Mouse (Mus musculus): ENCODE data around the gene C130032M10Rik.

Gene C130032M10Rik

DNA sequence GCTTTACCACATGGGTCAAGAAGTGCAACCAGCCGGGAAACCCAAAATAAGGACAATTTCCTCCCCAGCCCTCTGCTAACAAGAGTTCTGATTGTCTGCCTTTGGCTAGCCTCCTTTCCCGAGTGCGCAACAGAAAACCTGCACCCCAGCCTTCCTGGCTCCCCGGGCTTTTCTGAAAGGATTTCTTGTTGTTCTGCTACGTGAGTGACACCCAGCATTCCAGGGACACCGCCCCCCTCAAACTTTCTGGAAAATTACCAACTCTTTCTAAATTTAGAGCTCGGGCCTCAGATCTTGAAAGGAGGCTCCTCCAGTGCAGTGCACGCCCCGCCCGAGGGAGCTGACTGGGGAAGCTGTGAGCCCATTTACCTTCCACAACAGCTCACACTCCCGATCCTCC is at the start of gene C130032M10Rik:
Gene C130032M10Rik, plus strand, starts transcription at position 334 of the 400 bp plus-strand sequence.
- no peak for DNase-seq (ENCODE audit: low spot score in 2 of 2)

DNA sequence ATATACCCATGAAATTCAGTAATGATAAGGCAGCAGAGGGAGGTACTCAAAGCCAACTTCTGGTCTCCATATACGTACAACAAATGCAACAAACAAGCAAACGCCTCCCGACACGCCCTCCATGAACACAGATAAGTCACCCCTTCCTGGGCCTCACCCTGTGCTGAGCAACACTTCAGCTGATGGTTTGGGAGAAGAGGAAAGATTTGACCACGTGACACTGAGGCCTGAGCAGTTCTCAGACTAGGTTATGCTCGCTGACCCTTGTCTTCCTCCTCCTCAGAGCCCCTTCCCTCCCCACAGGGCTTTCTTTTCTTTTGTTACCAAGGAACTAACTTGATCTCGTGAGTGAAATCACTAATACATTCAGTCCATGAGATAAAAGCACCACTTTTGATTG is 48.6 kb upstream of the C130032M10Rik start:
- no peak for DNase-seq (ENCODE audit: low spot score in 2 of 2)

DNA sequence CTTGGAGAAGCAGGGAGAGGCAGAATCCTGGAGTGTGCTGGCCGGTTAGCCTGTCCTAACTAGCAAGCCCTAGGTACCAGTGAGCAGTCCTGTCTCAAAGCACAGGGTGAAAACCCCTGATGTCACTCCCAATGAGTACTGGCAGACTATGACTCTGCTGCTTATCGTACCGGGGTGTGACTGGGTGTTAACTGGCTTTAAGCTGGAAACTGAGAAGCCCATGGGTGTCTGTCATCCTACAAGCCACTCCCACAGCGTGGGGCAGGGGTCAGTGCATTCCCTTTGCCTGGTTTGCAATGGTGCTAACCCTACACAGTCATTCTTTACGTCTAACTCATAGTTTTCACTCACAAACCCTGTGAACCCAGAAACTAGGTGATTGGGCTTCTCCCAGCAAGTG is 47.3 kb upstream of the C130032M10Rik start:
- DNase-seq (ENCODE audit: low spot score in 2 of 2) = no peak

DNA sequence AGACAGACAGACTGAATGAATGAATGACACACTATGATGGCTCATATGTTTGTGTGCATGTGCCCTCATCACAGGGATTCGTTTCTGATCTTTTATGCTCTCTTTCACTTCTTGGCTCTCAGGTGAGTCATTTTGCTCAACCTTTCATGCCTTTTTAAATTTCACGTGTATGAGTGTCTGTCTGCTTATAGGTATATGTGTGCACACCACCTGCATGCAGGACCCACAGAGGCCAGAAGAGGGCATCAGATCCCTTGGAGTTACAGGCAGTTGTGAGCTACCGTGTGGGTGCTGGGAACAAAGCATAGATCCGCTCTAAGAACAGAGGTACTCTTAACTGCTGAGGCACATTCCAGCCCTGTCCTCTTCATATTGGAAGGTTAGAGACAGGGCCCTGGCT is 46.8 kb upstream of the C130032M10Rik start:
- no peak for DNase-seq (ENCODE audit: low spot score in 2 of 2)

DNA sequence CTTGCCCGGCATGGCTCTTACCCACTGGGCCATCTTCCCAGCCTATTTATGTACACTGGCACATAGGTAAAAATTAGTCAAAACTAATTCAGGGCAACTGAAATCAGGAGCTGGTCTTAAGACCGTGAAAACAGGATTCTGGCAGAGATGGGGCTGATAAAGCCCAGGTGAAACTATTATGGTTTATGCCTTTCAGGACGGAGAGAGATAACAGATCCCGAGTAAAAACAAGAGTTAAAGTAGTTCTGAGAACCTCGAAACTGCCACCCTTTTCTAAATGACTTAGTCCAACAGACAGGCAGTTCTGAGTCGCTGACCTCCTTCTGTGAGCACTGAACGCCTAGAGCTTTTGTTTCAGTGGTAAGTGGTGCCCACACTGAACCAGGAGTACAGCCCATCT is 43.6 kb upstream of the C130032M10Rik start:
- DNase-seq (ENCODE audit: low spot score in 2 of 2) = no peak

DNA sequence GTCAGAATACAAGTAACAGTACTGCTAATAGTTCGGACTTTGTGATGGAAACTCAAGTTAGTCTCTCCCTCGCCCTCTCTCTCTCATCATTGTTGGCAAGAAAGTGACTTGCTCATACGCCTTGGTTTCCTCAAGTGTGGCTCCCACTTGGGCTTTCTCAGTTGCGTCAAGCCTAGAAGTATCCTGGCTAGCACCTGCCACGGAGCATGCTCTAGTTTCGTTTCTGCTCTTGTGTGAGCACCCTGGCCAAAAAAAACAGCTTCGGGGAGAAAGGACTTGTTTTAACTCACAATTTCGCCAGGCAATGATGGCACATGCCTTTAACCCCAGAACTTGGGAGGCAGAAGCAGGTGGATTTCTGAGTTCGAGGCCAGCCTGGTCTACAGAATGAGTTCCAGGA is 38.5 kb upstream of the C130032M10Rik start:
- no peak for DNase-seq (ENCODE audit: low spot score in 2 of 2)

DNA sequence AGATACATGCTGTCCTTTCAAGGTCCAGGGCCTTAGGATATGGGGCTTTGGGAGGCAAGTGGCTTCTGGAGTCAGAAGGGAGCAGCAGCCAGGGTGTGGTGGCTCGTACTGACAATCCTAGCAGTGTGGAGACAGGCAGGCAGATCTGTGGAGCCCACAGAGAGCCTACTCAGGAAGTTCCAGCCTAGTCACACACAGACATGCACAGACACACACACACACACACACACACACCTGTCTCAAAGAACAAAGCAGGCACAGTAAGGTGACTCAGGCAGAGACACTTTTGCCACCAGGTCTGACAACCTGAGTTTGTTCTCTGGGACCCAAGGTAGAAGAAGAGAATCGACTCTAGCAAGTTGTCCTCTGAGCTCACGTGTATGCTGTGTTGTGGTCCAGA is 34.6 kb upstream of the C130032M10Rik start:
- DNase-seq (ENCODE audit: low spot score in 2 of 2) = no peak

DNA sequence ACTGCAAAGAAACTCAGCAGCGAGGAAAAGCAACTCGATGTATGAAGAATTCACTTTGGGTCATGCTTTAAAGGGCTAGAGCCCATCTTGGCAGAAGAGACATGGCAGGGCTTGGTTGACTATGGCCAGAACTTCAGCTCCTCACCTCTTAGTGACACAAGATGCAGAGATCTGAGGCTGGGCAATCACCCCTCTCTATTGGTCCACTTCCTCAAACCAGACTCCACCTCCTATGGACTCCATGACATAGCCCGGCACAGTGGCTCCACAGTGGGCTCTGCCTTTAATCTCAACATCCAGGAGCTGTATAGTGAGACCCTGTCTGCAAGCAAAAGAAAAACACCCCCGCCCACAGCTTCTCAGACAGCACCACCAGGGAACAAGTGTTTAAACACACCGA is 30.7 kb upstream of the C130032M10Rik start:
- DNase-seq (ENCODE audit: low spot score in 2 of 2) = no peak

DNA sequence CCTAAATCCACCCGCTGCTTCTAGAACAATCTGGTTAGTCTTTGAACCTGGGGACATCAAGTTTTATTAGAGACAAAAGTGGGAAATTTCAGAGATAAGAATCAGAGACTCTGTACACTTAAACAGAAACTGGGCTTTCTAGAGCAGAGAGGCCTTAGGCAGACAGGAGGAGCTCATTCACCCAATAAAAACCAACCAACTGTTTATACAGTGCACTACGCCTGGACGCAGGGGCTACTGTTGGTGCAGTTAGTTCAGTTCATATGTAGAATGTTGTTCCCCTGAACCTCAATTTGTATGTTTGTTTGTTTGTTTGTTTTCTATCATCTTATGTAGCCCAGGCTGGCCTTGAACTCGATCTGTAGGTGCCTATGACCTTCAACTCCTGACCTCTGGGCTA is 28.7 kb upstream of the C130032M10Rik start:
- DNase-seq (ENCODE audit: low spot score in 2 of 2) = no peak

DNA sequence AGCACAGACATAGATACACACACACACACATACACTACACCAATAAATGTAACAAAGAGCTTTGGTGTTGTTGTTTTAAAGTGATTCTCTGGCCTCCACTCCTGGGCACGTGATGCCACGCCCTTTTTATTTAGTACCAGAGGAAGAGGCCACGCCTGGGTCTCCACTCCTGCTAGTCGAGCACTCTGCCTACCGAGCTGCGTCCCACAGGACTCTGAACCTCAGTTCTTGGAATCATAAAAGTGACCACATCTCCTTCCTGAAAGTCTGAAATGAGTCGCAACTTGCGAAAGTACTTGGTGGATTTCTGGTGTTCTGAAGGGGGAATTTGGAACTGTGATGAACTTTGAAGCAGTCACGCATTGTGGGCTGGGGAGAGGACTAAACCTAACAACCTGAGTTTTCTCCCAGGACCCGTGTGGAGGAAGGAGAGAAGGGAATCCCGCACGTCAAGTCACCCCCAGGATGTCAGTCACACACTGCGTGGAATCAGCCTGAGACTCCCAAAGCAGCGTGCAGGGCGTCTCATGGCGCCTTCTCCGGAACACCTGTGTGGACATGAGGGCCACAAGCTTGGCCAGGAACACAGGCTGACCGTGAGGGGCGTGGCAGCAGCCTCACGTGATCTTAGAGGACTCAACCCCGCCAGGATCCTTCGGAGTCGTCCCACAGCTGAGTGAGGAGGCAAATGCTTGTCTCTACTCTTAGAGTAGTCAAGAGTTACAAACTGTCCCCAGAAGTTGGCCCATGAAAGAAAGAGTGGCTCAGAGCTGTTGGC is 27.8 kb upstream of the C130032M10Rik start:
- DNase-seq (ENCODE audit: low spot score in 2 of 2) = no peak

DNA sequence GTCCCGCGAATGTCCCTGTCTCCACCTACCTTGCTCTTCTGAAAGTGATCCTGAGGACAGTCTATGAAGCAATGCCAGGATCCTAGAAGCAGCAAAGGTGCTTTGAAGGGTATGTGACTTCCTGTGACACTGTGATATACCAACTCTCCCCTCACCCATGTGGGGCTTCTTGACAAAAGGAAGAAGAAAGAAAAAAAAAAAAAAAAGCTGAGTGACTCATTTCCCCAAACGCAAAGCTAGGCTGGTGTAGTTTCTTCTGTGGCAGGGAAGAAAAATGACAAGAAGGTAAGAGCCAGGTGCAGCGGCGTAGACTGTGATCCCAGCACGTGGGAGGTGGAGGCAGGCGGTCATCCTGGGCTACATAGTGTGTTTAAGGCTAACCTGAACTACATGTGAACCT is 19.0 kb upstream of the C130032M10Rik start:
- DNase-seq (ENCODE audit: low spot score in 2 of 2) = no peak

DNA sequence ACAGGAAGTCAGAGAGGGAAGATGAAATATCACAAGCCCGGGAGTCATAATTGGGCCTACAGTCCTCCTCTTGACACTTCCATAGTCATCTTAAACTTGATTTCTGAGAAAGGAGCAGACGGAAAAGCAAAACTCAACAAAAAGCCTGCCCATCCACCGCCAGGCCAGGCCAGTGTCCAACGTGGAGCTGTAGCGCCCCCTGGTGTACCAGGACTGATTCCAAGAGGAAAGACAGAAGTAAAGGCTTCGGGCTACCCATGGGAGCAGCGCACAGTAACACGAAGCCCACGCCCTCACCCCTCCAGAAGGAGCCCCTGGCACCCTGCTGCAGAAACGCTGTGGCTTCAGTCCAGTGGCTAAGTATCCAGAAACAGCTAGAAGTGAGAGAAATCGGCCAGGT is 17.3 kb upstream of the C130032M10Rik start:
- peak; percentile 80 to 81 for DNase-seq (ENCODE audit: low spot score in 2 of 2)

DNA sequence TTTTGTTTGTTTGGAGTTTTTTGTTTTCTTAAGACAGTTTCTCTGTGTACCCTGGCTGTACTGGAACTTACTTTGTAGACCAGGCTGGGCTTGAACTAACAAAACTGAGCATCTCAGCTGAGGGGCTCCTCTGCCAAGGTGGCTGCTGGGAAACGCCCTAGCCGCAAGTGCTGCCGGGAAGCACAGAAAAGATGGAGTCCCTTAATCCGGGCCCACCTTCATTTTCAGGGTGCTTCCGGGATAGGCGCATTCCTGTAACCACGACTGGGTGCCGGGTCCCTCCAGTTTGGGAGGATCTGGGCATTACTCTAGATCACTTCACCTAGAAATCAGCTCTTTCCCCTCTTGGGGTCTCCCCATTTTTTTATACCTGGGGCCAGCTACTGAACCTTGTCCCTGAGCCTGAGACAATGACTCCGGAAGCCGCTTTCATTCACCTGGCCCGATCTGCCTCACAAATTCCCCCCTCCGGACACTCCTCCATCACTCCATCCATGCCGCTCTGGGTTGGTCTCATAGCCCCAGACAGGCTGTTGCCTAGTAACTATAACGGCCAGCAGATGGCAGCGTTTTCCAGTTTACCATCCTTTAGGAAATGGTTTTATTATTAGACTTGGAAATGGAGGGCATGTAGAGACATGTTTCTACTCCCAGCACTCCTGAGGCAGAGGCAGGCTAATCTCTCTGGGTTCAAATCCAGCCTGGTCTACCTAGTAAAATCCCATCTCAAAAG is 15.5 kb upstream of the C130032M10Rik start:
- DNase-seq (ENCODE audit: low spot score in 2 of 2) = peak; percentile 28 to 53

DNA sequence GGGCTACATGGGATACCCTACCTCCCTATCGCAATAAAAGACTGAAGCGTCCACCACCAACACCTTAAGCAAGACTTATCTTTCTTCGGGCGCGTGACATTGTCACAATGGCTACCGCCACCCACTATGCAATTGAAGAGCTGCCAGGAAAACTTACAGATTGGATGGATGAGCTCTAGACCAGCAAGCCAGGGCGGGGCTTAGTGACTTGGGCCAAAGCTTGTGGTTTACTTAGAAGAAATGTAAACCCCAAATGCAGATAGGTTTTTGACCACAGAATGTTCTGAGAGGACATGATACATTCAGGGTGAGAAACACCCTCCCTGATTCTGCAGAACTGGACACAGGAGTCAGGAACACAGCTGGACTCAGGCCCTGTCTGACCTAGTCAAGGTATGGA is 14.4 kb upstream of the C130032M10Rik start:
- no peak for DNase-seq (ENCODE audit: low spot score in 2 of 2)

DNA sequence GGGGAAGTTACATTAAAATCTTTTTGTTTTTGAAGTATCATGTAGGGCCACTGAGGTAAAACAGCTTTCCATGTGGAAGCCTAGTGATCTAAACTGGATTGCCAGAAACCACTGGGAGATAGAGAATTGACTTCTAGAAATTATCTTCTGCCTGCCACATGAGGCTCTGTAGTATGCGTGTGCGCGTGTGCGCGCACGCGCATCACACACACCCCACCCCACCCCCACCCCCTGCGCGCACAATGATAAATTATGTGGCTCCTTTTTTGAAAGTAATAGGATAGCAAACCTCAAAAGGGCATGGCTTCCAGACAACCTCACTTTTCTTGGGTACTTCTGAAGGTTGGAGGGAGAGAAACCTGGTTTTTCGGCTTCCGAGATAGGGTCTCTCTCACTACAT is 13.6 kb upstream of the C130032M10Rik start:
- no peak for DNase-seq (ENCODE audit: low spot score in 2 of 2)

DNA sequence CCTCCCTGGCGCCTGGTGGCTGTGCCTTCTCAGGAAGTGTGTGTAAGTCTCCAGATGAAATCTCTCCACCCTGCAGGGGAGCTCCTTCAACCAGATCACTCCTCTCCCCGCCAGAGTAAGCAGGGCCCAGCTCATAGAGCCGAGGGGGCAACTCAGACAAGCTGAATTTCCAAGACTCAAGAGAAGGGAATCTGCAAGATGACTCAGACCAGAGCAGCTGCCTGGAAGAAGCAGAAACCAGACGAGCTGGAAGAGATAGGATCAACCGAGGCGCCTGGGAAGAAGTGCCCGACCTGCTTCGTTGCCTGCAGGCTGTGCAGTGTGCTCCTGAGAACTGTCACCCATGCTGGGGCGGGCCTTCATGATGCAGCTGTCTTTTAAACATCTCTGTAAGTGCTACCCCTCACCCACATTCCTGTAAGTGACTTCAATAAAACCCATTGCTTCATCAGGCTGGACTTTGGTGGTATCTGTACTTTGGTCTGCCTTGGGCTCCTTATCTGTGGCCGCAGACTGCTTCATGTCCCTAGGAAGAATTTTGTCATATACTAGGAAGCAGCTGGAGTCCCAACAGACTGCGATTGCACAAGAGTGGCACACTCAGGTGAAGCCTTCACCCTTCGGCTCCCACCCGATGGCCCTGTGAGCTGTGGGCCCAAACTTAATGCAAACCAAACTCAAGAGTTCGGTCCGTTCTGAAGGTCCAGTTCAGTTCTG is 12.6 kb upstream of the C130032M10Rik start:
- no peak for DNase-seq (ENCODE audit: low spot score in 2 of 2)

DNA sequence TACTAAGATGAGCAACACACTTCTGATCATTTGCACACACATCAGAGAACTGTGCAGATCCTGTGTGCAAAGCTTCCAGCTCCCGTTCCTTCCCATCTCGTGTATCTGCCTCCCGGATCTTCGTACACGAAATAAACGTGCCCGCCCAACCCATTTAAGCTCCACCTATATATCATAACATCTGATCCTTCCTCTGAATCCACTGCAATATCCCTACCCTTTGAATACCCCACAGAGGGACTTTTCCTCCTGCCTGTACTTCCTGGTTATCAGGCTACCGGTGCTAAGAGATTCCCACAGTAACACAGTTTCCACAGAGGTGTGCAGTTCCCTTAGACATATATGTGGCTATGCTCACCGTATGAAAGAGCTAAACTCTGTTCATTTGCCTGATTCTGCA is 10.7 kb upstream of the C130032M10Rik start, which contains the start of gene Ccr4:
Gene Ccr4, minus strand, starts transcription at position 101 of the 400 bp plus-strand sequence.
- DNase-seq (ENCODE audit: low spot score in 2 of 2) = no peak

DNA sequence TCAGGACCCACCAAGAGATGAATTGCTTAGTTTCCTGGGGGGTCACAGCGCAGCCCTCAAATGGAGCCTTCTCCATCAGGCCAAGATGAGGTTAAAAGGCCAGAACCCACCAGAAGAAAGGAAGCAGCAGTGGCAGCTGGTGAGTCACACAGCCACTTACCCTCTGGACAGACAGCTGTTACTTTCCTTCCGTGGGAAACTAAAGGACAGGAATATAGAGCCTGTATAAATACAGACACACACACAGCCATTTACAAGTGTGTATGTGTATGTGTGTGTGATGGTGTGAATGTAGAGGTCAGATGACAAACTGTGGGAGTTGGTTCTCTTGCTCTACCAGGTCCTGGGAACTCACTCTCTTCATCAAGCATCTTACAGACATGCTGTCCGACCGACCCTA is 8.9 kb upstream of the C130032M10Rik start:
- no peak for DNase-seq (ENCODE audit: low spot score in 2 of 2)

DNA sequence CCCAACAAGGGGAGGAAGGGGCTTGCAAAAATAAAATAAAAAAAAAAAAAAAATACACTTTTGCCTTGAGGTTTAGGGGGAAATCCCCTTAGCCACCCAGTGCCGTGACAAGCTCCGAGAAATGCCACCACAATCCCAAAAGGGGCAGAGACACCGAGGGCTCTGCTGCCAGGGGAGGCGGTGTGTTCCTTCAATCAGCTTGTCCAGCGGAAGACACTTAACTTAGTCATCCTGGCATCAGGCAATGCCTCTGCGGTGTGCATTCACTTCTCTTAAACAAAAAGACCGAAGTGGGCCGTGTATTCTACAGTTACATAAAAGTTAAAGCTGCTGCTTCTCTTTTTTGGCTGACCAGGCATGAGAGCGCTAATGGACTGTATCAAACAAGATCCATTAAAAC is 8.1 kb upstream of the C130032M10Rik start:
- no peak for DNase-seq (ENCODE audit: low spot score in 2 of 2)

DNA sequence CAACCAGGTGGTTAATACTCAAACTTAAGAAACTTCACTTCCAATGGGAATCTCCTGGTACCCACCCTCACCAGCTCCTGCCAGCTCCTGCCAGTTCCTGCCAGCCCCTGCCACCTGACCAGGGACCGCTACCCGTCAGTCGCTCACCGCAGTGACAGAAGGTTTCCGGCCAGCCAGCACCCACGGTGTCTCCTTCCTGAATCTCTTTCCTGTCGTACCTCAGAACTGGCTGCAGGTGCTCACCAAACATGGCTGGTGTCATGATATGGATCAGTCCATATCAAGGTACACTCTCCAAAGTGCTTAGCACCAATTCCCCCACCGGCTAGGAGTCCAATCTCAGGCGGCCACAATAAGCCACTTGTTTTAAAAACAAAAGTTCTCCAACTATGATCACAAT is 5.7 kb upstream of the C130032M10Rik start:
- no peak for DNase-seq (ENCODE audit: low spot score in 2 of 2)

DNA sequence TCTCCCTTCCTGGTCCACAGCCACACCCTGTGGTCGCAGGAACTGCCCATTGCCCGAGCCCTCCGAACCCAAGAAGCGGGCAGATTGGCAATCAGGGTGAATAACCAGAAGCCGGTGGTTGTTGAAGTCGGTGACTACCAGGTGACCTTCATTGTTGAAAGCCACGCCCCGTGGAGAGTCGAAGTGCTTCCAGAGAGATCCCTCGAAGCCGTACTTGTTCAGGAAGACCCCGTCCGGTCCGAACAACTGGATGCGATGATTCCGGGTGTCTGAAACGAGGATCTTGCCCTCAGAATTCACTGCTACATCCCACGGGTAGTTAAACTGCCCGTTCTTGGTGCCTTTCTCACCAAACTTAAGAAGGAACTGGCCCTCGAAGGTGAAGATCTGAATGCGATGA is 2.7 kb upstream of the C130032M10Rik start:
- no peak for DNase-seq (ENCODE audit: low spot score in 2 of 2)

DNA sequence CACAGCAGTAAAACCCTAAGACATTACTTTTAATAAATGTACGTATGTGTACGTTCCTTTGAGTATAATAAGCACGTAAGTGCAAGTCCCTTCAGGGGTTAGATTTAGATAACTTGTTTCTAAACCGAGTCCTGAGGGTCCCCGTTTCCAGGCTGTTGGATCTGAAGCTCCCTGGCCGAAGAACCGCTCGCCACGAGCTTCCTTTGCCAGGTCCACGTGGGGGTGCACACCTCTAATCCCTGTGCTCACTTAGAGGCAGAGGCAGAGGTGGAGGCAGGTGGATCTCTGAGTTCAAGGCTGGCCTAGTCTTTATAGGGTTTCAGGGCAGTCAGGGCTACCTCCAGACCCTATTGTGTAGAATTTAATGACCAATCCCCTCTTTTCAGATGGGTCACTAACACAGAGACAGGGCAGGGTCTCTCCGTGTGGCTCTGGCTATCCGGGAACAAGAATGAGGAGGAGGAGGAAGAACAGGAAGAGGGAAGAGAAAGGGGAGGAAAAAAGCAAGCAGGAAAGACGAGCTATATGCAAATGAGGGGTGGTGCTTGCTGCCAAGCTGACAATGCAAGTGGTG is 2.5 kb downstream of the C130032M10Rik start:
- DNase-seq (ENCODE audit: low spot score in 2 of 2) = no peak
